Mouse (Mus musculus) midbrain, postnatal 0 days (tissue): ENCODE measurements around the gene Cbx6. TPM values are rescaled to one million over a fixed set of nuclear protein-coding genes. Genes with fewer than 3 reads are reported as not detected.

ENCODE experiments used
- ATAC-seq: fragments of 200-750 bp; cut with Nextera tagmentation; 2 replicates; pipeline ENCODE4 v1.8.0; 2017; ENCODE audit warnings: moderate number of reproducible peaks, mild to moderate bottlenecking, moderate TSS enrichment, moderate library complexity; ENCODE audit not compliant: low FRiP score
- DNase-seq: peaks from one replicate; pipeline ENCODE4 v3.0.0-alpha.2; 2015; ENCODE audit warnings: low spot score
- H3K27ac ChIP-seq: fragments of 300-500 bp; sonication (generic); 2 replicates; pipeline ENCODE4 v1.5.1; 2014; ENCODE audit warnings: low read depth, mild to moderate bottlenecking, low read length, mixed read lengths
- H3K27me3 ChIP-seq: fragments of 300-500 bp; sonication (generic); 2 replicates; pipeline ENCODE4 v1.6.1; 2014; ENCODE audit warnings: low read length, control low read depth, mixed read lengths; ENCODE audit not compliant: insufficient read depth
- H3K36me3 ChIP-seq: fragments of 300-500 bp; sonication (generic); 2 replicates; pipeline ENCODE4 v1.6.1; 2014; ENCODE audit warnings: low read length, control low read depth, mixed read lengths; ENCODE audit not compliant: insufficient read depth
- H3K4me1 ChIP-seq: fragments of 300-500 bp; sonication (generic); 2 replicates; pipeline ENCODE4 v1.6.1; 2014; ENCODE audit warnings: mild to moderate bottlenecking, control low read depth, antibody characterized with exemption, low read length, mixed read lengths; ENCODE audit not compliant: insufficient read depth
- H3K4me2 ChIP-seq: fragments of 300-500 bp; sonication (generic); 2 replicates; pipeline ENCODE4 v1.6.1; 2014; ENCODE audit warnings: low read depth, mild to moderate bottlenecking, low read length, mixed read lengths; ENCODE audit not compliant: poor library complexity, severe bottlenecking
- H3K4me3 ChIP-seq: fragments of 300-500 bp; sonication (generic); 2 replicates; pipeline ENCODE4 v1.5.1; 2014; ENCODE audit warnings: low read depth, mild to moderate bottlenecking, low read length, moderate library complexity
- H3K9ac ChIP-seq: fragments of 300-500 bp; sonication (generic); replicated peaks from 2 replicates; pipeline ENCODE4 v1.6.1; 2014; ENCODE audit warnings: mild to moderate bottlenecking, low read length, moderate library complexity, mixed read lengths; ENCODE audit not compliant: poor library complexity, severe bottlenecking
- H3K9me3 ChIP-seq: fragments of 300-500 bp; sonication (generic); 2 replicates; pipeline ENCODE4 v1.6.1; 2016; ENCODE audit warnings: low read length, control low read depth
- CTCF ChIP-seq: IDR thresholded peaks from 2 replicates; pipeline ENCODE4 v1.5.1; 2016; ENCODE audit warnings: antibody characterized with exemption, mild to moderate bottlenecking
- WGBS: fragments of 180-500 bp; shearing (Covaris S2); extraction: QIAGEN DNeasy Blood & Tissue Kit; methylation state at CpG from one replicate; pipeline ENCODE4 v1.1.7; 2014; 5-methylcytosine and 5-hydroxymethylcytosine counted together
- polyA plus RNA-seq: library from polyadenylated mRNA; unstranded; fragments of >200 nt; fragmentation: Nextera tagmentation; extraction: Ambion mirVana; gene quantifications from 2 replicates; pipeline ENCODE4 v1.2.1, GENCODE M21; 2015
- total RNA-seq: library from RNA; depleted of rRNA; stranded (reverse); fragments of >200 nt; gene quantifications from 2 replicates; pipeline ENCODE4 v1.2.3, GENCODE M21; 2014

The Cbx6 gene
- total and polyA plus RNA-seq, 2 experiments from 2014 or later: 65.0 to 118 TPM

DNA sequence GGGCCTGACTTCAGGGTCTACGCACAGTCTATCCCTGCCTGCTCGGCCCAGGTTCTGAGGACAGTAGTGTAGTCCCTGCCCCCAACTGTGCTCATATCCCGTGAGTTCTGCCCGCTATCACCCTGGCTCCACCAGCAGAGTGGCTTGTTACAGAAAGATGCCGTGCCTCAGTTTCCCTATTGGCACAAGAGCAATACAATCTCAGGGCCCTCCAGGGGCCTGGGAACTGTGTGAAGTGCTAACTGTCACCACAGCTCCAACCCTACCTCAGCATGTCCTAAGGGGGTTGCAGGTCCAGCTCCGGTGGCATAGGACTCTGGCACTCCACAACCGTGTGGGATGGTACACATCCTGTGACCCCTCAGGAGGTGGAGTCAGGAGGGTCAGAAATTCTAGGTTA, 37.4 kb downstream of the Cbx6 start:
- Histone ChIP-seq H3K4me2 (no peak overlapping the region), H3K9me3 (no peaks in the 10 kb centered on the region), H3K4me1 (0 out of 2 replicates have a peak, but pooled peaks cover 4% of the 10 kb centered on the region), H3K36me3 (peaks cover 18% of the 10 kb centered on the region), H3K27ac (no peak overlapping the region), H3K9ac (no peak overlapping the region), H3K27me3 (no peaks in the 10 kb centered on the region), H3K4me3 (no peak overlapping the region)
- no peak for TF ChIP-seq CTCF
- whole genome bisulfite sequencing: 88% methylated on average over 7 of the region's 7 CpGs
- ATAC-seq (no peak), DNase-seq (no peak)

DNA sequence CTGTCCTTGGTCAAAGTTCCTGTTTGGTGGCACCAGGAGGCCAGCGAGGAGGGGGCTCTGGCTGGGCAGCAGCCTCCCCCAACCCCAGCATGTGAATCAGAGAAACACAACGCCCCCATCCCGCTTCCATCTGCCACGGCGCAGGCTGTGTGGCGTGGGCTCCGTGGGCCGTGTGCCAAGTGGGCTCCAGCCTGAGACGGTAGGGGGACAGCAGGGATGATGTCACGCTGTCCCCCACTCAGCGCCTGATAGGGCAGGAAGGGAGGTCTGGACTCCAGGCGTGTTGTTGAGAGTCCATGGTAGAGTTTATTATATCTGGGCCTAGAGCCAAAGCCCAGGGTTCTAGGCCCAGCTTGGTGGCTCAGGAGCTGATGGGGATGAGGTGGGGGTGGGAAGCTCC, 38.2 kb downstream of the Cbx6 start:
- WGBS: 80% methylated on average over 12 of the region's 12 CpGs
- ATAC-seq: no peak
- no peak overlapping the region for H3K4me2 ChIP-seq
- no peaks in the 10 kb centered on the region for H3K27me3 ChIP-seq
- H3K36me3 ChIP-seq: peaks cover 24% of the 10 kb centered on the region
- no peak overlapping the region for H3K9ac ChIP-seq
- H3K4me3 ChIP-seq: no peak overlapping the region
- H3K4me1 ChIP-seq: 0 out of 2 replicates have a peak, but pooled peaks cover 3% of the 10 kb centered on the region
- no peaks in the 10 kb centered on the region for H3K9me3 ChIP-seq
- no peak overlapping the region for H3K27ac ChIP-seq
- peak; percentile 27 for DNase-seq
- no peak for TF ChIP-seq CTCF

DNA sequence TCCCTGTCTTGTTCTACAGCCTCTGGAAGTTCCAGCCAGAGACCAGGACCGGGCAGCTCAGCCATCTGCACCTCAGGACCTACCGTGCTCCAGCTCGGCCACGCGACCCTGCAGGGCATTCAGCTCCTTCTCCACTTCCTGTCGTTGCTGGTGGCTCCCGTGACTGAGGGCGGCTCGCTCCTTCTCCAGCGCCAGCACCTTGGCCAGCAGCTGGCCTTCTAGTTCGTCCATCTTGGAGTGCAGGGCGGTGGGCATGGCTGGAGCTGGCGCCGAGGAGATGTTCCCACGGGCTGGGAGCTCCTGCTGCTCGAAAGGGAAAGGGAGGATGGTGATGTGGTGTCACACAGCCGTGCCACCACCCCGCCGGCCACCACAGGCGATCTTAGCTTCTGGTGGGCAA, 40.3 kb downstream of the Cbx6 start:
- no peak for TF ChIP-seq CTCF
- Histone ChIP-seq H3K4me2 (no peak overlapping the region), H3K27me3 (no peaks in the 10 kb centered on the region), H3K4me1 (0 out of 2 replicates have a peak, but pooled peaks cover 3% of the 10 kb centered on the region), H3K9ac (no peak overlapping the region), H3K4me3 (no peak overlapping the region), H3K36me3 (peaks cover 45% of the 10 kb centered on the region), H3K27ac (no peak overlapping the region), H3K9me3 (no peaks in the 10 kb centered on the region)
- no peak for DNase-seq
- WGBS: 35% methylated on average over 20 of the region's 20 CpGs
- ATAC-seq: no peak

DNA sequence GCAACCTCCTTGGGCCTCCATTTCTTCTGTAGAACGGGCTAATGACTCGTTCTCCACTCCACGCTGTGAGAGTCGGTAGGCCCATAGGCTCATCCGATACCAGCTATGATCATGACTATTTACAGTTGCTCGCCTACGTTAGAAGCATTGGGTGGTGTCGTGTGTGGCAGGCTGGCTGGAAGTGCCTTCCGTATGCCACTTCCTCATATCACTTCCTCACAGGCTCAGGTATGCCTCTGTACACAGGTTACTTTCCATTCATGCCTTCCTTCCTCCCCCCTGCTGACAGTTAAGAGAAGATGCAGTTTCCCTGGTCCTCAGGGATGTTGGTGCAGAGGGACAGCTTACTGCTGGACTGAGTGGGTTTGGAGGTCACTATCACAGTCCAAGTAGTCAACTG, 41.4 kb downstream of the Cbx6 start:
- peaks cover 50% of the 10 kb centered on the region for H3K36me3 ChIP-seq
- DNase-seq (no peak), ATAC-seq (no peak)
- no peaks in the 10 kb centered on the region for H3K27me3 ChIP-seq
- 96% methylated on average over 9 of the region's 9 CpGs for WGBS
- H3K4me3 ChIP-seq: no peak overlapping the region
- H3K4me2 ChIP-seq: no peak overlapping the region
- no peak overlapping the region for H3K27ac ChIP-seq
- TF ChIP-seq CTCF: no peak
- 0 out of 2 replicates have a peak, but pooled peaks cover 3% of the 10 kb centered on the region for H3K4me1 ChIP-seq
- H3K9ac ChIP-seq: no peak overlapping the region
- no peaks in the 10 kb centered on the region for H3K9me3 ChIP-seq

DNA sequence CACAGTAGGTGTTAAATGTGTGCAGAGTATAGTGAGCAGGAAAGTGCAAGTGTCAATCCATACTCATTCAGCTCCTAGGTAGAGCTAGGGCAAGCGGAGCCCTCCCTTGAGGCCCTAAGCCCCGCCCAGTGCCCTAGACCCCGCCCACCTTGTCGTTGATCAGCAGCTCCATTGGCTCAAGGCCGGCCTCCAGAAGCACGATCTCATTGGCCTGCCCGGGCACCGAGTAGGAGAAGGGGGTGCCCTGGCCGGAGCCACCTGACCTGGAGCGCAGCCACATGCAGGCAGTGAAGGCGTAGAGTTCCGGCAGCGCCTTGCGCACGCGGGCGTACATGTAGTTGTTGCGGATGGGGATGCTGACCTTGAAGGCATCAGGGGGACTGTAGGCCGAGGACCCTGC, 42.0 kb downstream of the Cbx6 start:
- Histone ChIP-seq H3K4me1 (0 out of 2 replicates have a peak, but pooled peaks cover 3% of the 10 kb centered on the region), H3K9ac (no peak overlapping the region), H3K27me3 (no peaks in the 10 kb centered on the region), H3K9me3 (no peaks in the 10 kb centered on the region), H3K4me2 (no peak overlapping the region), H3K4me3 (no peak overlapping the region), H3K36me3 (peaks cover 50% of the 10 kb centered on the region), H3K27ac (no peak overlapping the region)
- DNase-seq (no peak), ATAC-seq (no peak)
- 29% methylated on average over 19 of the region's 19 CpGs for WGBS
- no peak for TF ChIP-seq CTCF

DNA sequence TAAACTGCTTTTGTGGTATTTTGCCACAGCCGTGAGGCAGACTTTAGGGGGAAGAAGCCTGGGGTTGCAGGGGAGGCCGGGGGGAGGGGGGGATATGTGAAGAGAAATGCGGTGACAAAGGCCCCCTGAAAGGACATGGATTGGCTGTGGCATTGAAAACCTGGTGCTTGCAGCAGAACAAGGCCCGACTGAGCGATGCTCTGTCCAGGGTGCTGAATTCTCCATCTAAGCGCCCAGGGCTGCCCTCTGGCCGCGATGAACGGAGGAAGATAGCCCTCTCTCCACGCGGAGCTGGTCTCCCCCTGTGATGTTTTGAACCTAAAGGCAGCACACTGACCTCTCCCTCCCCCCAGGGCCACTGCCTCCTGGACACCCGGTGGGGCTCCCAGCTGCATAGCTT, 43.0 kb downstream of the Cbx6 start:
- Histone ChIP-seq H3K27me3 (no peaks in the 10 kb centered on the region), H3K9ac (no peak overlapping the region), H3K4me3 (no peak overlapping the region), H3K9me3 (no peaks in the 10 kb centered on the region), H3K4me2 (no peak overlapping the region), H3K27ac (no peak overlapping the region), H3K4me1 (0 out of 2 replicates have a peak, but pooled peaks cover 3% of the 10 kb centered on the region), H3K36me3 (peaks cover 50% of the 10 kb centered on the region)
- WGBS: 8% methylated on average over 11 of the region's 12 CpGs
- peak; percentile 8; the same call in 1 of the 2 replicates for TF ChIP-seq CTCF
- peak; percentile 50 for DNase-seq
- no peak for ATAC-seq
